Mouse (Mus musculus): ENCODE results near the gene Sf3b3. TPM values are rescaled to one million over a fixed set of nuclear protein-coding genes. Genes with fewer than 3 reads are reported as not detected.

Gene Sf3b3
- polyA plus RNA-seq (2014; fragmentation: Nextera tagmentation; extraction: Ambion mirVana), result 74.8 and 77.8 TPM in 2 replicates

DNA sequence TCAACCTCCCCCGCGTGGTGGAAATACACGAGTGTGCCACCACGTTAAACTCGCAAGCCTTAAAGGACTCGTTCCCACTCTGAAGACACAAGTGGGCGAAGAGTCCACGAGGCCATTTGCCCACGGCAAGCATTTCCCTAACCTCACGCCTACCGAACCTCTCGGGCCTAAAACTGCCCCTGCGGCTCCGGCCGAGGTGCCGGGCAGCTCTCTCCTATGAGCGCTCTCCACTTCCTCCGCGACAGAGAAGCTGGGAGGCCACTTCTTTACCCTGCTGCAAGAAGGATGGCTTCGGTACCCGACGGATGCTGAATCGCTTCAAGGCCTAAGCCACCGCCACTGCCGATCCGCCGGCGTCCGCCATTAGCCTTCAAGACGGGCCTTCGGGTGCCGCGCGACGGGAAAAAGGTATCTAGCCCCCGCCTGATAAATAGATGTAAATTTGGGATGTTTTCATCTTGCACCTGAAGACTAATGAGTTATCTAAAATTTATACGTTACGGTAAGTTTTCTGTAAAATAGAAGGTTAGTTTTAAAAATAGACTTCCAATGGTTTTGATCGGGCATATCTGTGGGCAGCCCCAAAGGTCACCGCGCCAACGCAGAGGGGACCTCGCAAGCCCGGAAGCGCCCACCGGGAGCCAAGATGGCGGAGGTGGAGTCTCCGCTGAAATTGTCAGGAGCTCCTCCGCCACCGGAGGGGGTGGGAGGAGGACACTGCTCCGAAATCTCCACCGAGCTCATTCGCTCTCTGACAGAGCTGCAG, at the start of gene Sf3b3, which contains the start of gene Cog4:
Gene Sf3b3, minus strand, starts transcription at position 383 of the 766 bp plus-strand sequence.
Gene Cog4, plus strand, starts transcription at position 196 of the 766 bp plus-strand sequence.
- Histone ChIP-seq H3K27ac (replicated peaks in 1 of 2; ENCODE audit: control insufficient read depth in 1 of 2, insufficient read depth in 1 of 2, low read depth in 2 of 2, low read length in 2 of 2) (peak within 1 kb of the TSS; percentile 82 to 87), H3K9me3 (ENCODE audit: control insufficient read depth, low read length) (no peaks in the 10 kb centered on the region), H3K9ac (ENCODE audit: low read length) (peak within 1 kb of the TSS; percentile 91), H3K4me1 (ENCODE audit: control insufficient read depth in 2 of 2, insufficient read depth in 2 of 2, low read length in 2 of 2) (peaks cover 5 to 19% of the 10 kb centered on the region in 2 experiments), H3K4me2 (ENCODE audit: low read length) (peak within 1 kb of the TSS; percentile 87), H3K36me3 (ENCODE audit: control insufficient read depth, insufficient read depth, low read length) (peaks cover 57% of the 10 kb centered on the region), H3K4me3 (ENCODE audit: control insufficient read depth in 1 of 2, insufficient read depth in 1 of 2, low read depth in 1 of 2, low read length in 2 of 2) (peak within 1 kb of the TSS; percentile 76 to 100), H3K27me3 (ENCODE audit: control insufficient read depth, insufficient read depth, low read length) (no peaks in the 10 kb centered on the region)
- ATAC-seq (ENCODE audit: insufficient number of reproducible peaks, insufficient read depth, low FRiP score, low read depth), result peak; percentile 73
- WGBS, result under 1% methylated on average over 53 of the region's 53 CpGs

DNA sequence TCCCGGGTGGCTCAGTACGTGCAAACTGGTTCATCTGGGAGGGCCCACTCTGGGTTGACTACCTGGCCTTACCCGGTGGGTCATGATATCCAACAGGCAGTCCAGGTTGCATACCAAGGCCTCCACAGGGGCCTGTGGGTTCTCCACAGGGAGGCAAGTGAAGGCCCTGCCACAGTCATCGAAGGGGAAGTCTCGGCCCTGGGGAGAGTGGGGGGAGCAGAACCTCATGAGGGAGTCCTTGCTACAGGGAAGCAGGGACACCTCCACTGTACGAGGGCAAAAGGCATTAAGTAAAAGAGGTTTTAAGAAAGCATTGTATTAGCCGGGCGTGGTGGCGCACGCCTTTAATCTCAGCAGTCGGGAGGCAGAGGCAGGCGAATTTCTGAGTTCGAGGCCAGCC, 49.2 kb upstream of the Sf3b3 start:
- H3K27ac ChIP-seq (replicated peaks in 1 of 2; ENCODE audit: control insufficient read depth in 1 of 2, insufficient read depth in 1 of 2, low read depth in 2 of 2, low read length in 2 of 2), result no peak overlapping the region
- WGBS, result 90% methylated on average over 13 of the region's 13 CpGs
- no peak overlapping the region for H3K4me2 ChIP-seq (ENCODE audit: low read length)
- ATAC-seq (ENCODE audit: insufficient number of reproducible peaks, insufficient read depth, low FRiP score, low read depth), result no peak
- H3K36me3 ChIP-seq (ENCODE audit: control insufficient read depth, insufficient read depth, low read length), result peaks cover 21% of the 10 kb centered on the region
- no peaks in the 10 kb centered on the region for H3K9me3 ChIP-seq (ENCODE audit: control insufficient read depth, low read length)
- H3K9ac ChIP-seq (ENCODE audit: low read length), result no peak overlapping the region
- H3K4me3 ChIP-seq (ENCODE audit: control insufficient read depth in 1 of 2, insufficient read depth in 1 of 2, low read depth in 1 of 2, low read length in 2 of 2), result no peak overlapping the region
- H3K27me3 ChIP-seq (ENCODE audit: control insufficient read depth, insufficient read depth, low read length), result no peaks in the 10 kb centered on the region
- no peaks in the 10 kb centered on the region for H3K4me1 ChIP-seq (ENCODE audit: control insufficient read depth in 2 of 2, insufficient read depth in 2 of 2, low read length in 2 of 2)

DNA sequence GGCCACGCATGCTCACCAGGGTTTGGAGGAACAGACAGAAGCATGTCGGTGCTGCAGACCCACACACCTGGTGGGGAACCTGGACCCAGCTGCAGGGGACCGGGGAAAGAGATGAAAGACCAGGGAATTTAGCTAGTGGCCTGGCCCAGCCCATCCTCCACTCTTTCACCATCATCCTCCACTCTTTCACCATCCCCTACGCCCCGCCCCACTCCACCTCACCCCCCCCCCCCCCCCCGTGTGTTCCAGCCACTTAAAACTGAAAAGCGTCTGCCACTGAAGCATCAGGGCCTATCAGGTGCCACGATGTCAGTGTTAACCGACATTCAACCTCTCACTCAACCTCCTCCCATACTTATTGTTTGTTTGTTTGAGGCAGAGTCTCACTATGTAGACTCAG, 48.7 kb upstream of the Sf3b3 start:
- Histone ChIP-seq H3K27ac (replicated peaks in 1 of 2; ENCODE audit: control insufficient read depth in 1 of 2, insufficient read depth in 1 of 2, low read depth in 2 of 2, low read length in 2 of 2) (no peak overlapping the region), H3K4me2 (ENCODE audit: low read length) (no peak overlapping the region), H3K4me1 (ENCODE audit: control insufficient read depth in 2 of 2, insufficient read depth in 2 of 2, low read length in 2 of 2) (peaks cover under 1 to 1% of the 10 kb centered on the region in 2 experiments; a peak in 1 of 4 replicates), H3K4me3 (ENCODE audit: control insufficient read depth in 1 of 2, insufficient read depth in 1 of 2, low read depth in 1 of 2, low read length in 2 of 2) (no peak overlapping the region), H3K9me3 (ENCODE audit: control insufficient read depth, low read length) (no peaks in the 10 kb centered on the region), H3K36me3 (ENCODE audit: control insufficient read depth, insufficient read depth, low read length) (peaks cover 21% of the 10 kb centered on the region), H3K9ac (ENCODE audit: low read length) (no peak overlapping the region), H3K27me3 (ENCODE audit: control insufficient read depth, insufficient read depth, low read length) (no peaks in the 10 kb centered on the region)
- no peak for ATAC-seq (ENCODE audit: insufficient number of reproducible peaks, insufficient read depth, low FRiP score, low read depth)
- WGBS, result 72% methylated on average over 8 of the region's 9 CpGs

DNA sequence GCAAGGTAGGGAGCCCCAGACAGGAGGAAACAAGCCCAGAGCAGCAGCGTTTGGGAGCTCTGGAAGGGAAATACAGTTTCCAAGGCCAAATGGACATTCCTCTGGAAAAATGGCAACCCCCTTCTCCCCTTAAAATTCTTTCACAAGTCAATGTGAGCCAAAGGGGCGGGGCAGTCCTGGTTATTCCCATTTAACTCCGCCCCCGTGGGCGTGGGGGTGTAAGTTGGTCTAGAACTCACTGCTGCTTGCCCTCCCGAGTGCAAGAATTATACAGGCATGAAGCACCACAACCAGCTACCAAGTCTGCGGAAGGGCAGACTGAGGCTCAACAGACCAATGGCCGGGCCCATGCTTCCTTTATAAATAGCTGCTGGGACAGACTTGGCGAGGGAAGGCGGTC, 48.3 kb upstream of the Sf3b3 start:
- H3K36me3 ChIP-seq (ENCODE audit: control insufficient read depth, insufficient read depth, low read length), result peaks cover 23% of the 10 kb centered on the region

DNA sequence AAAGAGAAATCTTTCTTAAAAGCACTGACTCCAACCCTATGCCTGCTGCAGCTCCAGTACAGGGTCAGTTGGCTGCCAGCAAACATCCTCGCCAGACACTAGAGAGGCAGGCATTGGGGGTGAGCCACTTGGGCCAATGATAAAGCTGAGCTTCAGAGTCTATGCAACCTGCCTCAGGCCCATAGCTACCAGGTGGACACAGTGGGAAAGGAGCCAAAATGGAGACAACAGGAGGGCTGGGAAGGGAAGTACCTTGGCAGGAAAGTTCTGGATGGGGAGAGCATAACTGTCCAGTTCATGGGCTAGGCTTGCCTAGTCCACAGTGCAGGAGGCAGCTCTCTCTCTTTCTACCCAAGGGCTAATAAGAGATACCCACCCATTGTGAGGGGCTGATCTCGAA, 46.3 kb upstream of the Sf3b3 start:
- Histone ChIP-seq H3K27me3 (ENCODE audit: control insufficient read depth, insufficient read depth, low read length) (no peaks in the 10 kb centered on the region), H3K36me3 (ENCODE audit: control insufficient read depth, insufficient read depth, low read length) (peaks cover 16% of the 10 kb centered on the region; the same call in 1 of the 2 replicates), H3K9ac (ENCODE audit: low read length) (no peak overlapping the region), H3K27ac (replicated peaks in 1 of 2; ENCODE audit: control insufficient read depth in 1 of 2, insufficient read depth in 1 of 2, low read depth in 2 of 2, low read length in 2 of 2) (no peak overlapping the region), H3K4me3 (ENCODE audit: control insufficient read depth in 1 of 2, insufficient read depth in 1 of 2, low read depth in 1 of 2, low read length in 2 of 2) (no peak overlapping the region), H3K4me1 (ENCODE audit: control insufficient read depth in 2 of 2, insufficient read depth in 2 of 2, low read length in 2 of 2) (peaks cover 3 to 5% of the 10 kb centered on the region in 2 experiments; a peak in 1 of 4 replicates), H3K4me2 (ENCODE audit: low read length) (no peak overlapping the region), H3K9me3 (ENCODE audit: control insufficient read depth, low read length) (no peaks in the 10 kb centered on the region)
- WGBS, result 91% methylated on average over 2 of the region's 2 CpGs
- no peak for ATAC-seq (ENCODE audit: insufficient number of reproducible peaks, insufficient read depth, low FRiP score, low read depth)

More for the DNA sequence above, 48.3 kb upstream of the Sf3b3 start:
- Histone ChIP-seq H3K27ac (replicated peaks in 1 of 2; ENCODE audit: control insufficient read depth in 1 of 2, insufficient read depth in 1 of 2, low read depth in 2 of 2, low read length in 2 of 2) (no peak overlapping the region), H3K9ac (ENCODE audit: low read length) (no peak overlapping the region), H3K4me2 (ENCODE audit: low read length) (no peak overlapping the region), H3K4me3 (ENCODE audit: control insufficient read depth in 1 of 2, insufficient read depth in 1 of 2, low read depth in 1 of 2, low read length in 2 of 2) (no peak overlapping the region), H3K9me3 (ENCODE audit: control insufficient read depth, low read length) (no peaks in the 10 kb centered on the region), H3K4me1 (ENCODE audit: control insufficient read depth in 2 of 2, insufficient read depth in 2 of 2, low read length in 2 of 2) (peaks cover 3 to 4% of the 10 kb centered on the region in 2 experiments; a peak in 1 of 4 replicates), H3K27me3 (ENCODE audit: control insufficient read depth, insufficient read depth, low read length) (no peaks in the 10 kb centered on the region)
- WGBS, result 76% methylated on average over 10 of the region's 10 CpGs
- no peak for ATAC-seq (ENCODE audit: insufficient number of reproducible peaks, insufficient read depth, low FRiP score, low read depth)

DNA sequence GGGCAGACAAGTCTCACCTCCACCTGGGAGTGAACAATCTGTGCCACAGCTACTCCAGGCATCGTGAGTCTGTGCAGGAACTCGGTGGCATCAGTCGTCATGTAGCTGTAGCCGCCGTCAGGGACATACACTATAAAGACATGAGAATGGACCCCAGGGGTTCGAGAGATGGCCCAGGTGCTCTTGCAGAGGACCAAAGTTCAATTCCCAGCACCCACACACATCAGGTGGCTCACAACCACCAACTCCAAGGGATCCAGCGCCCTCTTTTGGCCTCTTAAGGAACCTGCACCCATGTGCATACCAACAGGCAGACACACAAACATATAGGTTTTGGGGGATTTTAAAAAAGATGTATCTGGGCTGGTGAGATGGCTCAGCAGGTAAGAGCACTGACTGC, 45.5 kb upstream of the Sf3b3 start:
- no peak overlapping the region for H3K27ac ChIP-seq (replicated peaks in 1 of 2; ENCODE audit: control insufficient read depth in 1 of 2, insufficient read depth in 1 of 2, low read depth in 2 of 2, low read length in 2 of 2)
- peaks cover 23% of the 10 kb centered on the region for H3K36me3 ChIP-seq (ENCODE audit: control insufficient read depth, insufficient read depth, low read length)
- no peak for ATAC-seq (ENCODE audit: insufficient number of reproducible peaks, insufficient read depth, low FRiP score, low read depth)
- WGBS, result 88% methylated on average over 7 of the region's 7 CpGs
- no peaks in the 10 kb centered on the region for H3K27me3 ChIP-seq (ENCODE audit: control insufficient read depth, insufficient read depth, low read length)
- H3K9ac ChIP-seq (ENCODE audit: low read length), result no peak overlapping the region
- H3K9me3 ChIP-seq (ENCODE audit: control insufficient read depth, low read length), result no peaks in the 10 kb centered on the region
- no peak overlapping the region for H3K4me3 ChIP-seq (ENCODE audit: control insufficient read depth in 1 of 2, insufficient read depth in 1 of 2, low read depth in 1 of 2, low read length in 2 of 2)
- no peak overlapping the region for H3K4me2 ChIP-seq (ENCODE audit: low read length)
- H3K4me1 ChIP-seq (ENCODE audit: control insufficient read depth in 2 of 2, insufficient read depth in 2 of 2, low read length in 2 of 2), result peaks cover 3 to 5% of the 10 kb centered on the region in 2 experiments; a peak in 1 of 4 replicates

DNA sequence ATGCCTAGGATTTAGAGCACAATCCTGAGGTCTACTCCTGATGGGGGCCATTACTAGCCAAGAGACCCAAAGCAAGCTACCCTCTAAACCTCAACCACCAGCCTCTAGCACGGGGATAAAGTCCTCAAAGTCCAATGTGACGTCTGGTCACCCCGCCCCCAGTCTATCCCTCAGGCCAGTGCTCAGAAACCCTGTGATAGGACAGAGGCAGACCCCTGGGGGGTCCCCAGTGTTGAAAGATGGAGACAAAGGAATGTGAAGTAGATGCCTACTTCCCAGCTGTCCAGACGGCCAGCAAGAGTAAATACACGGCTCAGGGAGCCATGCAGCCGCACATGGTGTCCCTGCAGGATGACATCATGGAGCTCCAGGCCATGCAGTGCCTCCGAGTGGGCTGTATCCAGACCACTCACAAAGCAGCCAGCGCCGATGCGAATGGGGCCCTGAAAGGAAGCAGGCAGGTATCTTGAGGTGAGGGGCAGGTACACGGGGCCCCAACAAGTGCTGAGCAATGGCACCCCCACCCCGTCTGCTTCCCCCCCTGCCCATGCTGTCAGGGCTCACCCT, 43.4 kb upstream of the Sf3b3 start:
- no peak for ATAC-seq (ENCODE audit: insufficient number of reproducible peaks, insufficient read depth, low FRiP score, low read depth)
- Histone ChIP-seq H3K4me2 (ENCODE audit: low read length) (no peak overlapping the region), H3K27me3 (ENCODE audit: control insufficient read depth, insufficient read depth, low read length) (no peaks in the 10 kb centered on the region), H3K27ac (replicated peaks in 1 of 2; ENCODE audit: control insufficient read depth in 1 of 2, insufficient read depth in 1 of 2, low read depth in 2 of 2, low read length in 2 of 2) (no peak overlapping the region), H3K36me3 (ENCODE audit: control insufficient read depth, insufficient read depth, low read length) (peaks cover 36% of the 10 kb centered on the region), H3K4me3 (ENCODE audit: control insufficient read depth in 1 of 2, insufficient read depth in 1 of 2, low read depth in 1 of 2, low read length in 2 of 2) (no peak overlapping the region), H3K4me1 (ENCODE audit: control insufficient read depth in 2 of 2, insufficient read depth in 2 of 2, low read length in 2 of 2) (peaks cover 3 to 5% of the 10 kb centered on the region in 2 experiments; a peak in 1 of 4 replicates), H3K9ac (ENCODE audit: low read length) (no peak overlapping the region), H3K9me3 (ENCODE audit: control insufficient read depth, low read length) (no peaks in the 10 kb centered on the region)
- WGBS, result 43% methylated on average over 12 of the region's 12 CpGs

Measured in heart, embryonic 14.5 days (tissue).